Mouse (Mus musculus): ENCODE data around the gene Cyp1a2.
"Not testable (repeated sequence)": the region's sequence is repeated elsewhere in the genome, so short reads cannot be mapped to it uniquely, and the experiment has no call there.

Cyp1a2 gene

DNA sequence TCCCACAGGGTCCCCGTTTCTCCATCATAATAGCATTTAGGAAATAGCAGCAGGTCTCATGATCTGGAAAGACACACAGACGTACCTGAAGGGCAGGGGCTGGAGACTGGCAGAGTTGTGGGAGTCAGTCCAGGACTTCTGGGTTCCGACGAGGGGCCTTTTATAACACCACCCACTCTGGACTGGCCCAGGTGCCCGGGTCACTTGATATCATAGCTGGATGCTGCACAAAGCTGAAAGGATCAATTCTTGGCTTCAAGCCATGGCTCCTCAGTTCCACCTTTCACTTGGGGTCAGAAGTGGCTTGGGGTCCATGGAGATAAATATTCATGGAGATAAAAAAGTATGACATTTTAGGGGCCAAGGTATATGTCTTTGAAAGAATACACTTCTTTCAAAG is at the start of gene Cyp1a2:
Gene Cyp1a2, minus strand, starts transcription at position 184 of the 400 bp plus-strand sequence.
- no peak for DNase-seq (ENCODE audit: low read depth, low spot score)

DNA sequence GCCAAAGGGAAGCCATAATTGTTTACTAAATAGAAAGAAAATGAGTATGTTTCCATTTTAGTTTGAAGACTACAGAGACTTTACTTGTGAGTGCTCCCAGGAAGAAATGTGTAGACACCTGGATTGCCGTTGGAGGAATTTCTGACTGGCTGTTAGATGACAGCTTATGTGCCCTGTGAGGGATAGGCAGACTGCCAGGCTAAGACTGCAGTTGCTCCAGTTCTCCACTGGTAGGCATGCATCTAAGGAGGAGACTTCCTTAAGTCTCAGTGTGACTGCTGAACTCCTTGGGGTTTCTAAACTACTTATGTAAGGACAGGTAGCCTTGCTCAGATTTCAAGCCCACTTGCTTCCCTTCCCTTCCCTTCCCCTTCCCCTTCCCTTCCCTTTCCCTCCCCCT is 44.8 kb upstream of the Cyp1a2 start:
- DNase-seq (ENCODE audit: low read depth, low spot score), result no peak

DNA sequence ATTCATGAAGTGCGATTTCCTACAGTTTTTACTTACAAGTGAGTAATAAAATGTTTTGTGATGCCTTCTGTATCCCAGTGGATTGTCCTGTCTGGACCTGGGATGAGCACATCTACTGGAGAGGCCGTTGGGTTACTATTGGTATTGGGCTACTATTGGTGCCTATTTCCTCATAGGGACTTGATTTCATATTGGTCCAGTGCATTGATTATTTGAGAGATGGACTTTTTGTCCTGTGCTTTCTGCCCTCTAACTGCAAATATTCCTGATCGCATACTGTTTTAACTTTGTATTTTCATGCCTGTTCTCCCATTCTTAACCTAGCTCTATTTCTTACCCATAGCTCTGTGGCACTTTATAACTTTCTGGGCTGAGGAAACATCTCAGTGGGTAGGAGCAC is 41.2 kb upstream of the Cyp1a2 start:
- DNase-seq (ENCODE audit: low read depth, low spot score), result no peak

DNA sequence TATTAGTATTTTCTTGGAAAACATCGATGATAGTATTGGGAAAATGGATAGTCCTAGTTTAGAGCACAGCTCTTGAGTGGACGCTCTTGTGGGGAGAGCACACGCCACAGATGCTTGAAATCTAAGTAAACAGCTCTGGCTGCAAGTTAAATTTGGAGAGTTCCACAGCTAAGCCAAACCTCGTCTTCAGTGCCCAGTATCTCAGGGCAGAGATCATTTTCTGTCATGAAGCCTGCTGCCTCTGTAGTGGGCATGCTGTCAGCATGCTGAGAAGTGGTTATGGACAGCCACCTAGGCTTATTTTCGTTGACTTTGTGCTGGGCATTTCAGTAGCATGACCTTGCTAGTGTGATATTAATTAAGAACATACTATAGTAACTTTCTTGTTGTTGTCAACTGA is 40.3 kb upstream of the Cyp1a2 start:
- no peak for DNase-seq (ENCODE audit: low read depth, low spot score)

DNA sequence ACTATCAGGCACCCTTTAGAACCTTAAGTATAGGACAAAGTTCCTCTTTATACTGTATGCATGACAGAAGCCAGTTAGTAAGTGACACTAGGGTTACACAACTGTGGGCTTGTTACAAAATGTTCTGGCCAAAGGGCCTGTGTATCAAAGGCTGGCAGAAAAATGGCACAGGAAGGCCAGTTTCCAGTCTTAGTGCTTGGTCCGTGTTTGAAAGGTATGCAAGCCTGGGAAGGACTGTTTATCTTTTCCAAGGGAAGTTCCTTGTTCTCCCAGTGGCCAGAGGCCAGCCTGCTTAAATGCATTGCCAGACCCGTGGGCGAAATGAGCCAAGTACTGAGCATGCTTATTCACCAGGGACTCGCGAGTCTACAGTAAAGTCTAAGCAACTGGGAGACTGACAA is 39.8 kb upstream of the Cyp1a2 start:
- DNase-seq (ENCODE audit: low read depth, low spot score), result no peak

DNA sequence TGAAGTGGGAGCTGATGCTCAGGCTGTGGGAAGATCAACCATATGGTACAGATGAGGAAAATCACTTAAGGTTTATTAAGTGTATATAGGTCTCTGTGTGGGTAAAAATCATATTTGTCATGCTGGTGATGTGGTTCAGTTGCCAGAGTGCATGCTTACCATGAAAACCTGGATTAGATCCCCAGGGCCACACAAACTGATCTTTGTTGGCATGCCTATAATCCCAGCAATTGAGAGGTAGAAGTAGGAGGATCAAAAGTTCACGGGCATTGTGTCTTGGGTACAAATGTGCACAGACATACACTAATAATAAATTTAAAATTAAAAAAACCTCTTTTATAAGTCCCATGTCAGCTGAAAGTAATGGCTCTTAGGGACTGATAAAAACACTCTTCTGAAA is 38.9 kb upstream of the Cyp1a2 start:
- DNase-seq (ENCODE audit: low read depth, low spot score), result no peak

DNA sequence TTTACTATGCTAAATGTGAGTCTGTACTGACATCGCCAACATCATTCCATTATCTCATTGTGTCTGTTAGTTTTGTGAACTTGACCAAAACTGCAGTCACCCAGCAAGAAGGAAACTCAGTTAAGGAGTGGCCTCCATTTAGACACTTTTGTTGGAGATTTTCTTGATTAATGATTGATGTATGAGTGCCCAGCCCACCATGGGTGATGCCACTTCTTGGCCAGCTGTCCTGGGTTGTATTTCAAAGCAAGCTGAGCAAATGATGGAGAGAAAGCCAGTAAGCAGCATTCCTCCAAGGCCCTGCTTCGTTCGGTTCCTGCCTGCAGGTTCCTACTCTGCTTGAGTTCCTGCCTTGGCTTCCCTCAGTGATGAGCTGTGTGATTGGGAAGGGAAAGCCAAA is 37.2 kb upstream of the Cyp1a2 start:
- no peak for DNase-seq (ENCODE audit: low read depth, low spot score)

DNA sequence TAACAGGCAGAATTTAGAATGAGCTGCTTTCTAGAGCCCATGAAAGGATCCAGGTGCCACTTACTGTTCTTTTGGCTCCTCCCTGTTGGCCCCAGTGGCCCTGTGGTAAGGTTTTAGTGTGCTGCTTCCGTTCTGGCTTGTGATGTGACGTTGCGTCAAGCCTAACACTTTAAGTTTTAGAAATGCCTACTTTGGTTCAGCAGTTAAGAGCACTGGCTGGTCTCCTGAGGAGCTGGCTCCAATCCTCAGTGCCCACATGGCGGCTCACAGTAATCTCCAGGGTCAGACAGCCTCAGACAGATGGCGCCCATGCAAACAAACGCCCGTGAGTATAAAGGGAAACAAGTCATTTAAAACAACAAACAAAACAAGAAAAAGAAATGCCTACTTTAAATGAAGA is 34.9 kb upstream of the Cyp1a2 start:
- DNase-seq (ENCODE audit: low read depth, low spot score), result no peak

DNA sequence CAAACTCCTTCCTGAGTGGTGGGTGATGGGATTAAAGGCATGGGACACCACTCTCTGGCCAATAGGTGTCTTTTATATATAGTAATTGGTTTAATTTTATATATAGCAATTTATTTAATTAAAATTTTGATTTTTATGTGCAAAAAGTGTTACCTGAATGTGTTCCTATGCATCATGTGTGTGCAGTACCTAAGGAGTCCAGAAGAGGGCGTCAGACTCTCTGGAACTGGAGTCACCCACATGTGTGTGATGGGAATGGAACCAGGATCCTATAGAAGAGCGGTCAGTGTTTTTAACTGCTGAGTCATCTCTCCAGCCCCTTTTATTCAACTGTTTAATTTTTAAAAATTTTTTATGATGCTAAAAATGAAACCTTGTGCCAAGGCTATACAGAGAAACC is 28.7 kb upstream of the Cyp1a2 start:
- no peak for DNase-seq (ENCODE audit: low read depth, low spot score)

DNA sequence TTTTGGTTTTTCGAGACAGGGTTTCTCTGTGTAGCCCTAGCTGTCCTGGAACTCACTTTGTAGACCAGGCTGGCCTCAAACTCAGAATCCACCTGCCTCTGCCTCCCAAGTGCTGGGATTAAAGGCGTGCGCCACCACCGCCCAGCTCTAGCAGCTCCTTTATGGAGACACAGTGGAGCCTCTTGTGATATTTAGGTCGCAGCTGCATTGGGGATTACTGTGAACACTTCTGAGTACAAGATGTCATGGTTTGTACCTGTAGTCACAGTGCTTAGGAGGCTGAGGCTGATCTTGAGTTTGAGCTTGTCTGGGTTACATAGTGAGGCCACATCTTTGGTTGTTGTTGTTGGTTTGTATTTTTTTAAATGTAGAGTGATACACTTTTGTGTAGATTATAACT is 26.7 kb upstream of the Cyp1a2 start:
- not testable (repeated sequence) for DNase-seq (ENCODE audit: low read depth, low spot score)

DNA sequence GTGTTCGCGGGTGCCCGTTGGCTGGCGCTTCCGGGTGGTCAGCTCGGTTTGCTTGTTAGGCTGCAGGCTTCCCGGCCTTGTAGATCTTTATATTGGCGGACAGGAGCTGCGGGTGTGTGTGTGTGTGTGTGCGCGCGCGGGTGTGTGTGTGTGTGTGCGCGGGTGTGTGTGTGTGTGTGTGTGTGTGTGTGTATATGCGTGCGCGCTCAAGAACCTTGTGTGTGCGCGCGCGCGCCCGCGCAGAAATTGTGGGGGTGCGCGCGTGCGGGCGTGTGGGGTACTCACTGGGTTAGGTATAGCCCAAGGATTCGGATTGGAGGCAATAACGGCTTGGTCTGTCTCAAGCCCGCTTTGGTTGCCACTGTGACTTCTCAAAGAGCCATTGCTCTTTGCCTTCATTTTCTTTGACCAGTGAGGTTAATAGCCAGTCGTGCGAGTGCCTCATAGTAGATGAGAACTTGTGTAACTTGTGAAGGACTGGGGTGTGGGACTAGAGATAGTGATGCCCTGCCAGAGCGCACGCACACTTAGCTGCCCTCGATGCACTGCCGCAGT is 25.3 kb upstream of the Cyp1a2 start:
- no peak for DNase-seq (ENCODE audit: low read depth, low spot score)

DNA sequence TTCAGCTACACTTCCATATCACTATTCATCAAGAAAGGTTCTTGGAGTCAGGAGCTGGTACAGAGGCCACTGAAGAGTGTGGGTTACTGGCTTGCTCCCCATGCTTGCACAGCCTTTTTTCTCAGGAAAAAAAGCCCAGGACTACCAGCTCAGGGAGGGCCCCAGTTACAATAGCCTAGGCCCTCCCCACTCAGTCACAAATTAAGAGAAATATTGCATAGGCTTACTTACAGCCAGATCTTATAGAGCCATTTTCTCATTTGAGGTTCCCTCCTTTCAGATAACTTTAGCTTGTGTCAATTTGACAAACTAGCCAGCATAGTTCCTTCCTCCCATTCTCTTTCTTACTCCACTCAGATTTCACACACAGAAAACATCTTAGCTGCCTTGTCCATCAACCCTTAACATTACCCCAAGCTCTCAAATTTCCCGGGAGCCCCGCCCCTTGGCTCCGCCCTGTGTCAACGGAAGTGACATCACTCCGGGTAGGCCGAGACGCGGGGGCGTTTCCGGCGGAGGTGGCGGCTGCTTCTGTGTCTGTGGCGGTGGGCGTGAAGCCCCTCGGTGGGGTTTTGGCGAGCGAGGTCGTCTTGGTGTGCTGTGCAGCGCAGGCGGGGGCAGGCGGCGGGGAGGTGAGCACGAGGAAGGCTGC is 24.7 kb upstream of the Cyp1a2 start, which contains the start of gene Edc3:
Gene Edc3, plus strand, starts transcription at position 473 of the 652 bp plus-strand sequence.
- DNase-seq (ENCODE audit: low read depth, low spot score), result no peak

DNA sequence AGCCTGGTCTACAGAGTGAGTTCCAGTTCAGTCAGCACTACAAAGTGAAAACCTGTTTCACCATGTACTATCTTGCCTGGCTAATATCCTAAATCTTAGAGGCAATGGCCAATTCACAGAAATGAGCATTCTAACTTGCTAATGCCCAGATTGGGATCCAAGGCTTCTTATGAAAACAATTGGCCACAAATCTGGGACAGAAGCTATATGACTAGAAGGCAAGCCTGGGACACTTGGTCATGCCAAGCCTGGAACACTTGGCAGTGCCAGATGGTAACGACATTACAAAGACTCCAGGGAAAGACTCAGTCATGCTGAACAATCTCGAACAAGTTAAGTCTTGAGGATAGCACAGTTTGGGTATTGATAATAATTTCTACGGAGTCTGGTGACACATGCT is 23.0 kb upstream of the Cyp1a2 start:
- DNase-seq (ENCODE audit: low read depth, low spot score), result no peak

DNA sequence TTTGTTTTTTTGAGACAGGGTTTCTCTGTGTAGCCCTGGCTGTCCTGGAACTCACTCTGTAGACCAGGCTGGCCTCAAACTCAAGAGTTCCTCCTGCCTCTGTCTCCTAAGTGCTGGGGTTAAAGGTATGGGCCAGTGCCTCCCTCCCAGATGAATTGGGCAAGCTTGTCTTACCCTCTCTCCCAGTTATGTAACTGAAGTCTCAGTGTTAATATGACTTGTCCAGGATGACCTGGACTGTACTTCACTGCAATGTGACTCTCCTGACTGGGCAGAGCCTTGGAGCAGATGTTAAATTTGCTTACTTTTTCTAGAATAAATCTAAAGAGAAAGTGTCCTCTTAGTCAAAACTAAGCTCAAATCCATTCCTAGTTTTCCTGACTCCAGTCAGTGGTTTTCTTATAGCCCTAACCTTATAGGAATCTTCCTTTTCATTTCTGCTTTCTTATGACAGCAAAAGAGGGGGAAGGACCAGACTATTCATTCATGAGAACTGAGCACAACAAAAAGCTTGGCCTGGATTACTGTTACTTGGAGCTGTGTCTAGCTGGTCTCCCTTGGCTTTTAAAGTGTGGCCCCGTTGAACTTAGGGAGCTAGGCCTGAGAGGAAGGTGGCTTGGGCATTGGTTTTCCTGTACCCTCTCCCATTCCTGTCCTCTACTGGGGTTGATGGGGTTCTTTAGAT is 15.1 kb upstream of the Cyp1a2 start:
- DNase-seq (ENCODE audit: low read depth, low spot score), result no peak

DNA sequence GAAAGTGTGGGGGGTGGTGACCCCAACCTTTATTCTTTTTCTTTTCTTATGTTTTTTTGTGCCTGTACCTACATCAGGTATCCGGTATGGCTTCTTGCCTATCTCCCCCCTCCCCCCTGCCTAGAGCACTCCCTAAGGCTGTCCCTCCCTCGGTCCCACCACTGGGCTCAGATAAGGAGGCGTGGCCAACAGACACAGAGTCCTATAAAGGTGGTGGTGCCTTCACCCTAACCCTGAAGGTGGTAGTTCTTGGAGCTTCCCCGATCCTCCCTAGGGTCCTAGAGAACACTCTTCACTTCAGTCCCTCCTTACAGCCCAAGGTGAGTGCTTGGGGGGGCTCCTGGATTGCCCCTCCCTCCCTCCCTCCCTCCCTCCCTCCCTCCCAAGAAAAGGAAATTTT is 13.9 kb upstream of the Cyp1a2 start:
- no peak for DNase-seq (ENCODE audit: low read depth, low spot score)

DNA sequence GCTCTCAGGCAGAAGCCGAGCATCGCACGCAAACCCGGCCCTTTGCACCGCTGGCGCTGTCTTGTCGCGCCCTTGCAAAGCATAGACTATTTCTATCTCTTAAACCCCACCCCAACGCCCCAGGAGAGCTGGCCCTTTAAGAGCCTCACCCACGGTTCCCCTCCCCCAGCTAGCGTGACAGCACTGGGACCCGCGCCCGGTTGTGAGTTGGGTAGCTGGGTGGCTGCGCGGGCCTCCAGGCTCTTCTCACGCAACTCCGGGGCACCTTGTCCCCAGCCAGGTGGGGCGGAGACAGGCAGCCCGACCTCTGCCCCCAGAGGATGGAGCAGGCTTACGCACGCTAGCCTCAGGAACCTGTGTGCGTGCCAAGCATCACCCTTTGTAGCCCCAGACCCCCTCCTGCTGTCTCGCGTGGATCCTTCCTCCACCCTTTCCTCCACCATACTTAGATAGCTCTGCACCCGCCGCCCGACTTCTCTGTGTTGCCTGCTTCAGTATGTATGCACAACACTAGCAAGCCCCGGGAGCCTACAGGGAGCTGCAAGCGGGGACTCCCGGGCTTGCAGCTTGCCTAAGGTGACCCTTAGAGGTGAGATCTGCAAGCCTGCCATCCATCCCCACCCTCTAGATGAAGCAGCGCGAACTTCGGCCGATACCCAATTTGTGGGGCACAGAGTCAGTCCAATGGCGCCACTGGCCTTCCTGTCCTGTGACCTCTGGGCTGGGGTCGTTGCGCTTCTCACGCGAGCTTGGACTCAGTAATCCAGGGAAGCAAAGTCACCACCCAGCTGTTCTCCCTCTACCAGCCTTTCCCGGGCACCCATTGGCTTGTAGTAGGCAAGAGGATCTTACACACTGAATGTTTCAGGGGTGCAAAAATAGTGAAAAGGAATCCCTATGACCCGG is 13.1 kb upstream of the Cyp1a2 start:
- DNase-seq (ENCODE audit: low read depth, low spot score), result peak; percentile 27

DNA sequence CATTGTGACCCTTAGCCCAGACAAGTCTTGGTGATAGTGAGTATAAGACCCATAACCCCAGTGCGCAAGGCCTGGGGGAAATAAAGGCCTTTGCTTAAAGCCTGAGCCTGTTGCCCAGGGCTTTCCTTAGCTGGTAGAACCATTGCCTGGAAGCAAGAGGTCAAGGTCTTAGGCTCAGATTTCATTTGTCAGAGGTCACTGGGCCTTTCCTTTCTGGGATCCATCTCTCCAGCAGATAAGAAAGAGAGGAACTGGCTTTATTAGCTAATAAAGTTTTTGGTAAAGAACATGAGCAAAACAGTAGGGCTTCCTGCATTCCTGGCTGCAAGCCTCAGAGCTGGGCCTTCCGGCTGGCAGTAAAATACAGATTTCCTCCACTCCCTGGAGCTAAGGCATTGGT is 10.6 kb upstream of the Cyp1a2 start:
- DNase-seq (ENCODE audit: low read depth, low spot score), result no peak

DNA sequence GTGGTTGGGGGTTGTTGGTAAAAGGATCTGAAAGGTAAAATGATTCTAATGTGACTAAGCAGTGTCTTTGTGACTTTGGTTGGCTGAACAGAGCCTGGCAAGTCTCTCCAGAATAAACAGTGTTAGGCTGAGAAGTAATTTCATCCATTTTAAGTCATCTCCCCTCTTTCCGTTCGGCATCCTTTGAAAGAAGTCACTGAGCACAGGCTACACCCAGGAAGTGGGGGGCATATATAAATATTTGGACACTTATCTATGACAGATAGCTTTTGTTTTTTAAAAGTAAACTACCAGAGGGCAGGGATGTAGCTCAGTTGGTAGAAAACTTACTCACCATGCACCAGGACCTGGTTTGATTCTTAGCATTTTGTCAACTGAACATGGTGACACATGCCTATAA is 5.1 kb upstream of the Cyp1a2 start:
- no peak for DNase-seq (ENCODE audit: low read depth, low spot score)

DNA sequence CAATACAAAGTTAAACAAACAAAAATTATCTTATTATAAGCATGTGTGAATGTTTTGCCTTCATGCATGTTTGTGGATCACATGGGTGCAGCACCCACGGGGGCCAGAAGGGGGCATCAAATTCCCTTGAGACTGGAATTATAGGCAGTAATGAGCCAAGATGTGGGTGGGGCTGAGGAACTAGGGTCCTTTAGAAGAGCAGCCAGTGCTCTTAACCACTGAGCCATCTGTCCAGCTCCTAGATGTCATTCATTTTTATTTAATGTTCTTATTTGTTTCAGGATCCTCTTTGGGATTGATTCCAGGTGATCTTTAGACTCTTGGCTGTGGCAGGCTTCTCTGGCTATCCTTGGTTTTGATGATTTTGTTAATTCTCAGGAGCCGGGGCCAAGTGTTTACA is 4.7 kb upstream of the Cyp1a2 start:
- DNase-seq (ENCODE audit: low read depth, low spot score), result no peak

DNA sequence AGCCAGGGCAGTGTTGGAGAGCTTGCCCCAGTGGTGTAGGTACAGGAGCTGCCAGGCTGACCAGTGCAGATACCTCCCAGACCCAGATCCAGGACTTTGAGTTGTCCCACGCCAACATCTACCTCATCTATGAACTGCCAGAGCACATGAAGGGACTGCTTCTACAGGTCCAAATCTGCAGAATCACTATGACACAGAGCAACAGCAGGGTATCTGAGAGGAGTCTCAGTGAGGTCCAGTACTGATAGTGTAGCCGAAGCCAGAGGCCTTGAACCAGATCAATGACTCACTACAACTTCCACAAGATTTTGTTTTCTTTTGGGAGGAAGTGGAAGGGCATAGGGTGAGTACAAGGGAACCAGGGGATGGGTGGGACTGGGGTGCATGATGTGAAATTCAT is 4.2 kb upstream of the Cyp1a2 start, which contains the start of gene Cyp1a1:
Gene Cyp1a1, plus strand, starts transcription at position 178 of the 400 bp plus-strand sequence.
- DNase-seq (ENCODE audit: low read depth, low spot score), result no peak

DNA sequence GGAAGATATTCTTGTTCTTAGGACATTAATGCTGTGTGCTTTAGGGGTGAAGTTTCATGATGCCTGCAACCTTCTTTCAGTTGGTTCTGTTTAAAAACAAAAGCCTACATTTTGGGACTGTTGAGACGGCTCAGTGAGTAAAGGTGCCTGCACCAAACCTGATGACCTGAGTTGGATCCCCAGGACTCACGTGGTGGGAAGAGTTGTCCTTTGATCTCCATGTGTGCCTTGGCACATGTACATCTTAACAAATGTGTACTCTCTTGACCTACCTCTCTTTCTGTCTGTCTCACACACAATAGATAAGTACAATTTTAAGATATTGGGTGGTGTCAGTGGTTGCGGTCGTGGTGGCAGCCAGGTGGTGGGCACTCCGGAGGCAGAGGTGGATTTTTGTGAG is 2.5 kb upstream of the Cyp1a2 start:
- no peak for DNase-seq (ENCODE audit: low read depth, low spot score)

DNA sequence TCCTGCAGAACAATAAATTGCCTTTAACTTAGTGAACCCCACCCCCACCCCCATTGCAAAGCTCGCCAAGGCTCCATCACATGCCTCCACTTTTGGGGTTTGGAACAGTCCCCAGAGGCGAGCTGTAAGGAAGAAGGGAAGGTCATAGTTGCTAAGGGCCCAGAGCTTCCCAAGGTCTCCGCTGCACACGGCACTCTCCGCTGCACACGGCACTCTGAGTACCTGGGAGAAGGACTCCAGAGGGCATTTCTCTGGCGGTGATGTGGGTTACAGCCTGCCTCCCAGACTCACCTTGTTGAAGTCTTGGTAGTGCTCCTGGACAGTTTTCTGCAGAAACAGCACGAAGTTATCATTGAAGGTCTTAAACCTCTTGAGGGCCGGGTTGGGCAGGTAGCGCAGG is 2.1 kb downstream of the Cyp1a2 start:
- DNase-seq (ENCODE audit: low read depth, low spot score), result no peak

Data from telencephalon, adult 2 months (tissue).